Mouse (Mus musculus): ENCODE results near the gene Igfbp5. TPM values are rescaled to one million over a fixed set of nuclear protein-coding genes. Genes with fewer than 3 reads are reported as not detected.

Gene Igfbp5
- polyA plus RNA-seq, 1 experiment from 2014 or later = 90.1 TPM

Other genes with a start within 250 kb of the Igfbp5 start
- not detected in 2 replicates for gene Ankar, start 174.3 kb downstream of the Igfbp5 start, polyA plus RNA-seq (2014; fragmentation: Nextera tagmentation; extraction: Ambion mirVana)
- gene Rpl37a, start 163.6 kb downstream of the Igfbp5 start, polyA plus RNA-seq (2014; fragmentation: Nextera tagmentation; extraction: Ambion mirVana) = 1,232 and 1,383 TPM in 2 replicates
- gene Igfbp2, start 50.4 kb downstream of the Igfbp5 start, polyA plus RNA-seq (2014; fragmentation: Nextera tagmentation; extraction: Ambion mirVana) = 53.2 and 67.5 TPM in 2 replicates
- not detected in 2 replicates for gene Tnp1, start 141.0 kb upstream of the Igfbp5 start, polyA plus RNA-seq (2014; fragmentation: Nextera tagmentation; extraction: Ambion mirVana)